In genomic region chr7:102238686-102239286, GRCm38 (mm10) we compare ENCODE assay signal across 17 mouse cellular contexts. TPM values are rescaled to one million over a fixed set of nuclear protein-coding genes. Genes with fewer than 3 reads are reported as not detected.
A peak's percentile ranks its signal among the peaks of the same experiment; 100 is the strongest.
DNase-seq lines count a peak whose midpoint lies in the region; TF ChIP-seq lines count a peak whose summit lies in the region.
"Had no signal": no experiment of that assay in that cellular context is flagged by ENCODE, and none has a peak within 500 bp of the region (broad histone marks: within the 10 kb centered on the region; RNA-seq: fewer than 3 reads in every experiment).

No protein-coding gene starts in this region.

- peak; percentile 49 for DNase-seq in layer of hippocampus, adult 11-12 months (ENCODE audit: low spot score)
- DNase-seq in layer of hippocampus, postnatal 25 days (ENCODE audit: extremely low spot score in 1 of 2, low spot score in 1 of 2): no peak
- DNase-seq in right cerebral cortex, adult 18-20 months: peak; percentile 49
- no peak for DNase-seq in right cerebral cortex, postnatal 10 days (ENCODE audit: low spot score in 2 of 2)
- DNase-seq in embryo, embryonic 9.5 days (ENCODE audit: extremely low spot score): no peak
- DNase-seq: adrenal gland, postnatal 10 days; cerebellum, adult 18-20 months; cerebellum, postnatal 10 days; embryo, embryonic 11 days; gastrocnemius, adult 2 months; gastrocnemius, postnatal 25 days; heart, postnatal 10 days; heart, postnatal 4 days had no signal

- no peak overlapping the region for H3K4me3 ChIP-seq in cortical plate, adult 2 months (ENCODE audit: insufficient read depth, low read length)
- H3K4me3 ChIP-seq: embryonic facial prominence, embryonic 12.5 days; gastrocnemius, adult 2 months; heart, embryonic 10.5 days; hindbrain, embryonic 12.5 days had no signal

- H3K27ac ChIP-seq in cortical plate, adult 2 months (ENCODE audit: insufficient read depth, low read length): peak overlapping the region; percentile 60
- H3K27ac ChIP-seq: embryonic facial prominence, embryonic 12.5 days; gastrocnemius, adult 2 months; heart, embryonic 10.5 days; hindbrain, embryonic 12.5 days had no signal

- no peak for TF ChIP-seq POLR2A in cortical plate, adult 2 months (IDR thresholded peaks at IDR 0.05; ENCODE audit: extremely low read depth, insufficient read depth, low read length)

- H3K4me1 ChIP-seq in cortical plate, adult 2 months (ENCODE audit: control insufficient read depth, insufficient read depth, low read length): no peaks in the 10 kb centered on the region
- H3K4me1 ChIP-seq: embryonic facial prominence, embryonic 12.5 days; hindbrain, embryonic 12.5 days had no signal

- no peak for TF ChIP-seq CTCF in cortical plate, adult 2 months (IDR thresholded peaks at IDR 0.05; ENCODE audit: extremely low read depth, insufficient read depth, low read length)

RNA-seq across cellular contexts. Expression of gene Rhog, which starts 17.1 kb away (rescaled TPM):
- 10 to 100 TPM; 28.9 to 30.2 TPM for total RNA-seq in layer of hippocampus, postnatal 25 days (2021)
- 50.9 and 55.1 TPM in 2 replicates for polyA plus RNA-seq in cortical plate, adult 2 months (2012; rRNA removed)

RNA-seq across cellular contexts. Expression of gene Pgap2, which starts 28.8 kb away (rescaled TPM):
- total RNA-seq in layer of hippocampus, postnatal 25 days (2021): 10 to 100 TPM; 27.7 to 34.0 TPM
- 29.1 and 29.9 TPM in 2 replicates for polyA plus RNA-seq in cortical plate, adult 2 months (2012; rRNA removed)

RNA-seq across cellular contexts. Expression of gene Nup98, which starts 28.8 kb away (rescaled TPM):
- 10 to 100 TPM; 36.7 to 37.8 TPM for total RNA-seq in layer of hippocampus, postnatal 25 days (2021)
- polyA plus RNA-seq in cortical plate, adult 2 months (2012; rRNA removed): 16.2 and 17.1 TPM in 2 replicates

RNA-seq across cellular contexts. Expression of gene Stim1, which starts 28.8 kb away (rescaled TPM):
- 10 to 100 TPM; 67.7 to 70.4 TPM for total RNA-seq in layer of hippocampus, postnatal 25 days (2021)
- polyA plus RNA-seq in cortical plate, adult 2 months (2012; rRNA removed): 75.4 and 75.7 TPM in 2 replicates

Comparison
In these comparisons a context has a peak if more than half of its experiments do, and no peak if none do; other contexts are left out.
1. DNase-seq: peak in layer of hippocampus, adult 11-12 months (single experiment) and right cerebral cortex, adult 18-20 months (single experiment); none in layer of hippocampus, postnatal 25 days (0 of 2), right cerebral cortex, postnatal 10 days (0 of 2) and embryo, embryonic 9.5 days (single experiment).